Mouse (Mus musculus) left cerebral cortex, adult 8-10 months (tissue): Measurements from ENCODE around the gene Vsig10. TPM values are rescaled to one million over a fixed set of nuclear protein-coding genes. Genes with fewer than 3 reads are reported as not detected.
"Not testable (repeated sequence)": the region's sequence is repeated elsewhere in the genome, so short reads cannot be mapped to it uniquely, and the experiment has no call there.

Experiments used
- DNase-seq, 2 experiments: peaks; one replicate each; pipeline ENCODE4 v3.0.0; 2022; ENCODE audit warnings: low spot score in 2 of 2
- total RNA-seq, 4 experiments: library from RNA; stranded (reverse); gene quantifications; 2 replicates each; pipeline ENCODE4 v1.2.4; 2022

The Vsig10 gene
- total RNA-seq, 4 experiments from 2014 or later: 1.7 to 3.6 (median 2.1) TPM

- no peak for DNase-seq
Observed at GRCm38 (mm10) chr5:117303691-117304579, 14.9 kb upstream of the Vsig10 start.

DNA sequence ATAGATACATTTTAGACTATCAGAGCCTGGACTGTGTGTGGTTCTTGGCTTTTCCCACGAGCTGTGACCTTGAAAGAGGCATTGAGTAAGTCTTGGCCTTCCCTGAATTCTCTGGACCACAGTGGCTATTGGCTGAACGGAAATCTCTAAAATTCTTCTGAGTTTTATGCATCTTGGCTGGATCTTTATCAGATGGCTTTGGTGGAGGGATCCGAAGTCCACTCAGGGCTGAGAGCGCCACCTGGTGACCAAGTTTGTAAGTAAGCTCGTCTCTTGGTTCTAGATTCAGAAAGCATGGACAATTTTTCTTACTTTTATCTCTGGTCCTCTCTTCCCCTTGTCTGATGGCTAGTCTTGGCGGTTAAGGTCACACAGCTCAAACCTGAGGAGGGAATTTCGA, 13.9 kb upstream of the Vsig10 start:
- peak in 1 of 2 experiments; percentile 51 for DNase-seq

DNA sequence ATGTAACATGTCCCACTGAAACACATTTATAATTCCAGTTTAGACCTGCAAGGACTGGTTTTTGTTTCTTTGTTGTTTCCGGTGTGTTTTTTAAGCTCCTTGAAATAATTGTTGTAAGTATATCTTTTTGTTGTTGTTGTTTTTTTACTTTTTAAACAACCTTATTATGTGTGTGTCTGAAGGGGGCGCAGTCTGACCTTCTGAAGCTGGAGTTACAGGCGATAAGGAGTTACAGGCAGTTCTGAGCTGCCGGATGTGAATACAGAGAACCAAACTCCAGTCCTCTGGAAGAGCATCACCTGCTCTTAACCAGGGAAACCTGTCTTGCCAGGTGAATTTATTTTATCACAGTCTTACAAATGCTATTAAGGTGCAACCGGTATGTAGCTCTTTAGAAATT, 13.1 kb upstream of the Vsig10 start:
- DNase-seq: no peak

- DNase-seq: no peak
Observed at GRCm38 (mm10) chr5:117306826-117307225, 12.1 kb upstream of the Vsig10 start.

- DNase-seq: no peak
Observed at GRCm38 (mm10) chr5:117307699-117308098, 11.2 kb upstream of the Vsig10 start.

- no peak for DNase-seq
Observed at GRCm38 (mm10) chr5:117313420-117313819, 5.5 kb upstream of the Vsig10 start.

- no peak for DNase-seq
Observed at GRCm38 (mm10) chr5:117313909-117314308, 5.0 kb upstream of the Vsig10 start.

- DNase-seq: no peak
Observed at GRCm38 (mm10) chr5:117314587-117315428, 4.1 kb upstream of the Vsig10 start.

GRCm38 (mm10) chr5:117323751-117324150, 4.9 kb downstream of the Vsig10 start:
- no peak for DNase-seq

DNA sequence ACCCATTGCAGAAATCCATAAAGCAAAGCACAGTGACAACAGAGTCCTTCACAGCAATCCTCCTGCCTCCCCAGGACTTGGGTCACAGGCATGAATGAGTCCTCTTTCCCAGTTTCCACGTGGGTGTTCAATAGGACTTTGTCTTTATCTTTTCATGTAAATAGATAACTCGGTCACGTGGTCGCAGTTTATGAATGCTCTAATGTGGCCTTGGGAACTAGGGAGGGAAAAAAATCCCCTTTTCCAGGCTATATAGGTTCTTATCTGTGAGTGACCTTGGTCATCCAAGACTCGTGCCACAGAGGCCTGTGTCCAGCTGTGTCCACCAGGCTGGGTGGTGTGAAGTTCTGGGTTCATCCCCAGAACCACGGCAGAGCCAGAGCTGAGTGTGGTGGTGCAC, 7.5 kb downstream of the Vsig10 start:
- DNase-seq: no peak

GRCm38 (mm10) chr5:117330457-117330856, 11.6 kb downstream of the Vsig10 start:
- DNase-seq: no peak

DNA sequence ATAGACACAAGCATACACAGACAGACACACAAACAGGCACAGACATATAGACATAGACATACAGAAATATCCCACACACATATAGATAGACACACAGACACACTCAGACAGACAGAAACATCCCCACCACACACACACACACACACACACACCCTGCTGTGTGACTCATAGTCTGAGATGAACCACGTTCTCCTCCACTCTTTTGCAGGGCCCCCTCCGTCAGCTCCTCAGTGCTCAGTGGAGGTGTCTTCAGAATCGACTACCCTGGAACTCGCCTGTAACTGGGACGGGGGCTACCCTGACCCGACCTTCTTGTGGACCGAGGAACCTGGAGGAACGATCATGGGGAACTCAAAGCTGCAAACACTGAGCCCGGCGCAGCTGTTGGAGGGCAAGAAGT, 19.1 kb downstream of the Vsig10 start:
- no peak for DNase-seq

- DNase-seq: no peak
Observed at GRCm38 (mm10) chr5:117338503-117338902, 19.6 kb downstream of the Vsig10 start.

DNA sequence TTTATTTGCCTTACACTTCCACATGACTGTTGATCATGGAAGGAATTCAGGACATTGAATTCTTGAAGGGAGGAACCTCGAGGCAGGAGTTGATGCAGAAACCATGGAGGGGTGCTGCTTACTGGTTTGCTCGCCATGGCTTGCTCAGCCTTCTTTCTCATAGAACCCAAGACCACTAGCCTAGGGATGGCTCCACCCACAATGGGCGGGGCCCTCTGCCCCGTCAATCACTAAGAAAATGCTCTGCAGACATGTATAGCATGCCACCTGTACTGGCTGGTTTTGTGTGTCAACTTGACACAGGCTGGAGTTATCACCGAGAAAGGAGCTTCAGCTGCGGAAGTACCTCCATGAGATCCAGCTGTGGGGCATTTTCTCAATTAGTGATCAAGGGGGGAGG, 21.2 kb downstream of the Vsig10 start:
- no peak for DNase-seq

DNA sequence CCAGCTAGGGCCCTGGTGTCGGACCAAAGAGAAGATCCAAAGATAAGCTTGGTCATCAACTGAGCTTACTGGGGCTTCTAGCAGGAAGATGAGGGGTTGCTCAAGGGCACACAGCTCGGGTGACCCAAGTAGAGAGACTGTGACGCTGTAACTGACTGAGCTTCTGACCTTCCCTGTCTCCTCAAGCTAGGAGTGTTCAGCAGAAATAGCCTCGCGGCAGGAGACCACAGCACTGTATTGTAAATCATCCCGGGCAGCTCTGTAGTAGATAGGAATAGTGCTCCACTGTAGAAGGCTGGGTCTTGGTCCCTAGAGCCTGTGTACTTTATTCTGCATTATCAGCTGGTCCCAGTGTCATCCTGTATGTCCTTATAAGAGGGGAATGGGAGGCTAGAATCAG, 23.0 kb downstream of the Vsig10 start:
- DNase-seq: no peak

GRCm38 (mm10) chr5:117344496-117344895, 25.6 kb downstream of the Vsig10 start:
- DNase-seq: not testable (repeated sequence)

GRCm38 (mm10) chr5:117345432-117345976, 26.6 kb downstream of the Vsig10 start:
- DNase-seq: no peak

DNA sequence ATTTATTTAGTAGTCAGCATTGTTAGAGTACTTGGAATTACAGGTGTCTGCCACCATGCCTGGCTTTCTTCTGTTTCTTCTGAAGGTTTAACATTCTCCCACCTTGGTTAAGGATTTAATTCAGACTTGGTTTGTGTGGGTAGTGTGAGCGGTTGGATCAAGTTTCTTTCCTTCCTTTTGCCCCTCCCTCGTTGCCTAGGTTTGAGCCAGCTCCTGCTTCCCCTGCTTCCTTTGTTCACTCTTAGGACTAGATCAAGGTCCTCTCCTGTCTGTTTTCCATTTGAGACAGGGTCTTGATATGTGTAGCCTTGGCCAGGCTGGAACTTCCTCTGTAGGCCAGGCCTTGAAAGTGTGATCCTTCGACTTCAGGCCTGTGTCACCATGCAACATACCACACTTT, 27.4 kb downstream of the Vsig10 start:
- DNase-seq: no peak

DNA sequence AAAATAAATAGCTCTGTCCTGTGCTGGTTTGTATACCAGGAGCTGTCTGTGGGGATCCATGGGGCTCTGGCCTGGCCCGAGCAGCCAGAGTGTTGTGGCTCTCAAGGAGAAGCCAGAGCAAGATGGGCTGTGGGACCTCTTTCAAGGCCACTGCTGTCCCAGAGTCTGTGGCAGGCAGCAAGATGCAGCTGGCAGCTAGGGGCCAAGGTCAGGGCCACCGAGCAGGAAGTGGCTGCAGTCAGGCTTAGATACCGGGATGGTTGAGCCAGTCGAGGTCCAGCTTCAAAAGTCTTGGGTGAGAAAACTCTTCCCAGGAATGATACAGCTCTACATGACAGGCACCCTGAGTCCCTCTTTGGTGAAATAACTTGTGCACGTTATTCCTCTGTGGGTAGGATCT, 28.1 kb downstream of the Vsig10 start:
- no peak for DNase-seq

GRCm38 (mm10) chr5:117347838-117348237, 29.0 kb downstream of the Vsig10 start:
- DNase-seq: no peak

- peak in 1 of 2 experiments; percentile 47 for DNase-seq
Observed at GRCm38 (mm10) chr5:117348279-117348678, 29.4 kb downstream of the Vsig10 start.

DNA sequence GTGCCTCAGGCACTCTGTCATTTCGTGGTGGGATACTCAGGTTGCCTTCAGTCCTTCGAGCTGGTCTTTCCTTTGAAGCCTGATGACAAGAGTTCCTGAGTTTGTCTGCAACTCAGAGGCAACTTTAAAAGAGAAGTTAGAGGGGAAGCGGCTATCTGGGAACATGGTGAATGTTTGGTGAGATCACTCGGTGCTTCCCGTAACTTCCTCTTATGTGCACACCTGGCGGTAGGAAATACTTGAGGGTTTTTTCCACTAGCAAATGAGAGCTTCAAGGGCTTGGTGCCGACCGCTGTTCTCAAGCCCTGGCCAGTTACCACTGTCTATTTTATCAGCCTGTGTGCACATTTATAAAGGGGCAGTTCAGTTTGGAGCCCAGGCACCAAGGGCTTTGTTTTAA, 35.2 kb downstream of the Vsig10 start:
- DNase-seq: no peak
